Mouse (Mus musculus) right cerebral cortex, postnatal 10 days (tissue): ENCODE data around the gene Olfr954.

Experiments
- DNase-seq, 2 experiments: peaks; one replicate each; pipeline ENCODE4 v3.0.0; 2021; ENCODE audit warnings: low spot score in 2 of 2

The Olfr954 gene

GRCm38 (mm10) chr9:39456401-39456800 lies at the start of gene Olfr954:
TSS of gene Olfr954 (plus strand) at chr9:39456701.
- no peak for DNase-seq

GRCm38 (mm10) chr9:39427048-39427447 lies 29.5 kb upstream of the Olfr954 start, which contains the start of gene Olfr952:
TSS of gene Olfr952 (minus strand) at chr9:39427148.
- DNase-seq = no peak

DNA sequence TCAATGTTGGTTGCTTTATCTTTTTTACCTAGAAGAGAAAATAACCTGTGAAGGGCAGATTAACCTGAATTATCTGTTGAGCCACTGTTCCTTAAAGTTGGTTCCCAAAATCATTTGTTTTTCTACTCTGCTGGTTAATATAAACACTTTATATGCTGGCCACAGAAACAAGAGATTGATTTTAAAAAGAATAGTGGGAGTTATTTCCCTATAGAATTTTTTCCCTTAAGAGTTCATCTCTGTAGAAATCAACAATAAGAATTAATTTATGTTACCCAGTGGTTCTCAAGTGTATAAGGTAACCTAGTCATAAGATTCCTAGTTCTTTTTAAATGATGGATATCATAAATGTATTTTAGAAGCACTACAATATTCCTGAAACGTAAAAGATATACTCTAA lies 15.3 kb downstream of the Olfr954 start, which contains the start of gene Olfr955:
Gene Olfr955 (minus strand): TSS at position 101 of the 400 bp plus-strand sequence.
- DNase-seq = no peak

GRCm38 (mm10) chr9:39493895-39494294 lies 37.4 kb downstream of the Olfr954 start, which contains the start of gene Olfr44:
TSS of gene Olfr44 (minus strand) at chr9:39493995.
- no peak for DNase-seq

DNA sequence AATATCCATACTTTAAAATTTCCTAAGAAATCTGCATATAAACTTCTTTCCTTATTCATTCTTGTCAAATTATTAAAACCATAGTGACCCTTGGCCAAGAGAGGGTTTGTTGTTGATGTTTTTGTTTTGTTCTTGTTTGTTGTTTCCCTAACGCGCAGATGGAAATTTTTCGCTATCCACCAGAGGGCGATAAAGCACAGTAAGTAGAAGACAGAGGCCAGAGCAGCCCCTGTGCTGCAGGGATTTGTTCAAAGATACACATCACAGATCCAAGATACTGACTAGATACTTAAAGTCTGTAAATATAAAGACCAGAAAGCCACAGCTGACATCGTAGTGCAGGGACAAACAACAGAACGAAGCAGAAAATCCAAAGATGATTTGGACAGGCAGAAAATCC lies 52.5 kb downstream of the Olfr954 start:
- DNase-seq = peak; percentile 63 to 78

- no peak for DNase-seq
Measured at GRCm38 (mm10) chr9:39509412-39509811, 52.9 kb downstream of the Olfr954 start.
